Mouse (Mus musculus): ENCODE data around the gene Lmntd1.

- TF ChIP-seq POLR2A (IDR thresholded peaks at IDR 0.05; ENCODE audit: low read depth, low read length) (no peak), CTCF (IDR thresholded peaks at IDR 0.05; ENCODE audit: extremely low read depth, insufficient read length, insufficient replicate concordance, low read depth, low read length) (no peak)
Observed at GRCm38 (mm10) chr6:145581366-145582170, 32.6 kb downstream of the Lmntd1 start.

Measured in small intestine, adult 2 months (tissue).